Mouse (Mus musculus): ENCODE measurements at regions not wholly inside any gene's neighbourhood (a gene's known extent, or its start where the extent isn't known, plus 50 kb on each side); places are given as distances from the start of the nearest gene placed in this dataset.

GRCm38 (mm10) chr2:78972288-78973117 is 104.6 kb downstream of the Ube2e3 start:
- no peak overlapping the region for H3K27ac ChIP-seq (ENCODE audit: low read depth)
- H3K36me3 ChIP-seq (replicated peaks; ENCODE audit: control insufficient read depth, insufficient read depth, low read length): no peaks in the 10 kb centered on the region
- no peaks in the 10 kb centered on the region for H3K27me3 ChIP-seq (ENCODE audit: control insufficient read depth, insufficient read depth, low read length)
- no peaks in the 10 kb centered on the region for H3K4me1 ChIP-seq (ENCODE audit: control insufficient read depth, insufficient read depth)
- H3K9ac ChIP-seq (replicated peaks; ENCODE audit: low read depth, low read length): no peak overlapping the region
- TF ChIP-seq CTCF (IDR thresholded peaks at IDR 0.05; ENCODE audit: low read depth): no peak
- TF ChIP-seq EP300 (IDR thresholded peaks at IDR 0.05; ENCODE audit: low read depth): no peak
- no peak for ATAC-seq (ENCODE audit: insufficient read depth, low read depth)
- H3K9me3 ChIP-seq (replicated peaks; ENCODE audit: control insufficient read depth, low read length): no peaks in the 10 kb centered on the region
- H3K4me3 ChIP-seq (ENCODE audit: low read depth, low read length): no peak overlapping the region
- no peak for DNase-seq (ENCODE audit: low spot score)
- WGBS: 82% methylated on average over 10 of the region's 10 CpGs
- H3K4me2 ChIP-seq (ENCODE audit: low read depth, low read length): no peak overlapping the region

GRCm38 (mm10) chr2:78973811-78974210 is 105.9 kb downstream of the Ube2e3 start:
- 0 out of 2 replicates have a peak, but pooled peaks cover 4% of the 10 kb centered on the region for H3K4me1 ChIP-seq (ENCODE audit: control insufficient read depth, insufficient read depth)
- H3K4me3 ChIP-seq (ENCODE audit: low read depth, low read length): no peak overlapping the region
- WGBS: 90% methylated on average over 3 of the region's 3 CpGs
- no peak overlapping the region for H3K9ac ChIP-seq (replicated peaks; ENCODE audit: low read depth, low read length)
- ATAC-seq (ENCODE audit: insufficient read depth, low read depth): no peak
- no peak overlapping the region for H3K4me2 ChIP-seq (ENCODE audit: low read depth, low read length)
- no peak for TF ChIP-seq EP300 (IDR thresholded peaks at IDR 0.05; ENCODE audit: low read depth)
- no peak for TF ChIP-seq CTCF (IDR thresholded peaks at IDR 0.05; ENCODE audit: low read depth)
- H3K27ac ChIP-seq (ENCODE audit: low read depth): no peak overlapping the region
- H3K36me3 ChIP-seq (replicated peaks; ENCODE audit: control insufficient read depth, insufficient read depth, low read length): no peaks in the 10 kb centered on the region
- H3K27me3 ChIP-seq (ENCODE audit: control insufficient read depth, insufficient read depth, low read length): no peaks in the 10 kb centered on the region
- H3K9me3 ChIP-seq (replicated peaks; ENCODE audit: control insufficient read depth, low read length): no peaks in the 10 kb centered on the region
- no peak for DNase-seq (ENCODE audit: low spot score)

GRCm38 (mm10) chr2:78974683-78975392 is 106.9 kb downstream of the Ube2e3 start:
- no peak for ATAC-seq (ENCODE audit: insufficient read depth, low read depth)
- Histone ChIP-seq H3K27me3 (ENCODE audit: control insufficient read depth, insufficient read depth, low read length) (no peaks in the 10 kb centered on the region), H3K27ac (ENCODE audit: low read depth) (no peak overlapping the region), H3K36me3 (replicated peaks; ENCODE audit: control insufficient read depth, insufficient read depth, low read length) (no peaks in the 10 kb centered on the region), H3K4me2 (ENCODE audit: low read depth, low read length) (no peak overlapping the region), H3K9ac (replicated peaks; ENCODE audit: low read depth, low read length) (no peak overlapping the region), H3K4me1 (ENCODE audit: control insufficient read depth, insufficient read depth) (0 out of 2 replicates have a peak, but pooled peaks cover 4% of the 10 kb centered on the region), H3K4me3 (ENCODE audit: low read depth, low read length) (no peak overlapping the region), H3K9me3 (replicated peaks; ENCODE audit: control insufficient read depth, low read length) (no peaks in the 10 kb centered on the region)
- 67% methylated on average over 2 of the region's 2 CpGs for WGBS
- TF ChIP-seq CTCF (IDR thresholded peaks at IDR 0.05; ENCODE audit: low read depth) (no peak), EP300 (IDR thresholded peaks at IDR 0.05; ENCODE audit: low read depth) (no peak)
- no peak for DNase-seq (ENCODE audit: low spot score)

- DNase-seq (ENCODE audit: low spot score): no peak
- H3K4me3 ChIP-seq (ENCODE audit: low read depth, low read length): no peak overlapping the region
- H3K4me2 ChIP-seq (ENCODE audit: low read depth, low read length): no peak overlapping the region
- 81% methylated on average over 4 of the region's 4 CpGs for WGBS
- no peak overlapping the region for H3K27ac ChIP-seq (ENCODE audit: low read depth)
- no peaks in the 10 kb centered on the region for H3K9me3 ChIP-seq (replicated peaks; ENCODE audit: control insufficient read depth, low read length)
- ATAC-seq (ENCODE audit: insufficient read depth, low read depth): no peak
- H3K9ac ChIP-seq (replicated peaks; ENCODE audit: low read depth, low read length): no peak overlapping the region
- H3K27me3 ChIP-seq (ENCODE audit: control insufficient read depth, insufficient read depth, low read length): no peaks in the 10 kb centered on the region
- TF ChIP-seq CTCF (IDR thresholded peaks at IDR 0.05; ENCODE audit: low read depth) (no peak), EP300 (IDR thresholded peaks at IDR 0.05; ENCODE audit: low read depth) (no peak)
- 0 out of 2 replicates have a peak, but pooled peaks cover 4% of the 10 kb centered on the region for H3K4me1 ChIP-seq (ENCODE audit: control insufficient read depth, insufficient read depth)
- no peaks in the 10 kb centered on the region for H3K36me3 ChIP-seq (replicated peaks; ENCODE audit: control insufficient read depth, insufficient read depth, low read length)
These were observed 107.5 kb downstream of the Ube2e3 start for GRCm38 (mm10) chr2:78975393-78975774.

GRCm38 (mm10) chr2:78976084-78976483 is 108.2 kb downstream of the Ube2e3 start:
- TF ChIP-seq CTCF (IDR thresholded peaks at IDR 0.05; ENCODE audit: low read depth): no peak
- TF ChIP-seq EP300 (IDR thresholded peaks at IDR 0.05; ENCODE audit: low read depth): no peak
- Histone ChIP-seq H3K9me3 (replicated peaks; ENCODE audit: control insufficient read depth, low read length) (no peaks in the 10 kb centered on the region), H3K4me3 (ENCODE audit: low read depth, low read length) (no peak overlapping the region), H3K27me3 (ENCODE audit: control insufficient read depth, insufficient read depth, low read length) (no peaks in the 10 kb centered on the region), H3K4me1 (ENCODE audit: control insufficient read depth, insufficient read depth) (0 out of 2 replicates have a peak, but pooled peaks cover 4% of the 10 kb centered on the region), H3K36me3 (replicated peaks; ENCODE audit: control insufficient read depth, insufficient read depth, low read length) (no peaks in the 10 kb centered on the region), H3K27ac (ENCODE audit: low read depth) (no peak overlapping the region), H3K9ac (replicated peaks; ENCODE audit: low read depth, low read length) (no peak overlapping the region), H3K4me2 (ENCODE audit: low read depth, low read length) (no peak overlapping the region)
- 92% methylated on average over 4 of the region's 4 CpGs for WGBS
- ATAC-seq (ENCODE audit: insufficient read depth, low read depth): no peak
- DNase-seq (ENCODE audit: low spot score): no peak
